Mouse (Mus musculus) central nervous system, embryonic 11.5 days (tissue): ENCODE measurements around the gene Olfr168. TPM values are rescaled to one million over a fixed set of nuclear protein-coding genes. Genes with fewer than 3 reads are reported as not detected.

ENCODE experiments used
- polyA plus RNA-seq: library from polyadenylated mRNA; depleted of rRNA; stranded (reverse); fragments of >200 nt; gene quantifications from 2 replicates; pipeline ENCODE4 v1.2.3, GENCODE M21; 2012; rRNA removed

Gene Olfr168
- polyA plus RNA-seq: not detected in 2 replicates

GRCm38 (mm10) chr16:19535455-19535854 lies at the start of gene Olfr168:
Gene Olfr168, minus strand, starts transcription at chr16:19535555.

DNA sequence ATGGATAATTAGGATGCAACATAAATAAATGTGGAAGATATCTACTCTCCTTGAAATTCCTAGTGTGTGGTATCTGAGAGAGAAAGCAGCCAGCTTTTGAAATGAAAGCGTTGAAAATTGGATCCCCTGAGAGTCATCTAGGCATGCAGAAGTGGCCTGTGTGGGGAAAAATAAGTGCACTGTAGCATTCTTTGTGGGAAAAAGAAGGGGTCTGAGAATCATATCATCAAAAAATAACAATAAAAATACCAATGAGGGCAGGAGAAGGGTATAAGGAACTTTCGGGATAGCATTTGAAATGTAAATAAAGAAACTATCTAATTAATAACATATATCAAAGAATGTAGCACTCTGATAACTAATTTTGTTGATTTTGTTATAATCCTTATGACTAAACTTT lies 36.4 kb upstream of the Olfr168 start, which contains the start of gene Olfr169:
Gene Olfr169 (minus strand): TSS at position 101 of the 400 bp plus-strand sequence.

DNA sequence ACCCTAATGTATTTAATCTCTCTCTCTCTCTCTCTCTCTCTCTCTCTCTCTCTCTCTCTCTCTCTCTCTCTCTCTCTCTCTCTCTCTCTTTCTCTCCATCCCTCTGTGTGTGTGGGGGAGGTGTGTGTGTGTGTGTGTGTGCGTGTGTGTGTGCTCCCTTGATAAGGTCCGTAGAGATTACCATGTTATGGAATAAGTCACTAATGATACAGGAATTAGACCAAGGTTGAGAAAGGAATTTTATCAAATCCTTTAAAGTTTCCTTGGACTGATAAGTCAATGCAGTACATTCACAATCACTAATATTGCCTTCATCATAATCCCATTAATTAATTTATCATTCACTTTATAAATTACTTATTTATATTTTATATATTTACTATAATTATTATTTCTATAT lies 13.2 kb downstream of the Olfr168 start, which contains the start of gene Olfr167:
Gene Olfr167 (minus strand): TSS at position 101 of the 400 bp plus-strand sequence.

DNA sequence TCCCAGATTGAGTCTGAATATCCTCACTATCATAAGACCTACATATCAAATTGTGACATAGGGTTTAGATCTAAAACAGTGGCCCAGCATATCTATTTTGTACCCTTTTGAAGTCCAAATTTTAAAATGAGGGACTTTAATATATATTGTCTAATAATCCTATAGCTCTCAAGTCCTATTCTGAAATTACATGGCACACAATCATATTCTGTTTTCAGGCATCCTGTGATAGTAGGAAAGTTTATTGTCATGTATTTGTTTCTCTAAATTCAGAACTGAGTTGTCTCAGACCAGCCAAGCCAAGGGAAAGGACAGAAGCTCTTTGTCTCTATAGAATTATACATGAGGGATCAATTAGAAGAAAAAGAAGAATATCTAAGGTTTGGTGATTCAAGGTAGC lies 52.0 kb downstream of the Olfr168 start, which contains the start of gene Olfr166:
Gene Olfr166 (plus strand): TSS at position 301 of the 400 bp plus-strand sequence.

Other genes starting within 250 kb of the Olfr168 start
- not detected in 2 replicates for gene Olfr164, start 221.5 kb downstream of the Olfr168 start, polyA plus RNA-seq
- gene Olfr165, start 112.4 kb downstream of the Olfr168 start, polyA plus RNA-seq: not detected in 2 replicates
- gene Olfr166, start 51.9 kb downstream of the Olfr168 start, polyA plus RNA-seq: not detected in 2 replicates
- not detected in 2 replicates for gene Olfr167, start 13.3 kb downstream of the Olfr168 start, polyA plus RNA-seq
- not detected in 2 replicates for gene Olfr169, start 36.3 kb upstream of the Olfr168 start, polyA plus RNA-seq
- not detected in 2 replicates for gene Olfr170, start 76.3 kb upstream of the Olfr168 start, polyA plus RNA-seq
- not detected in 2 replicates for gene Olfr171, start 94.4 kb upstream of the Olfr168 start, polyA plus RNA-seq
- gene Lamp3, start 170.8 kb upstream of the Olfr168 start, polyA plus RNA-seq: 0.02 TPM in 1 of 2 replicates, not detected in the other
- 12.4 and 27.4 TPM in 2 replicates for gene B3gnt5, start 224.7 kb upstream of the Olfr168 start, polyA plus RNA-seq